Mouse (Mus musculus): ENCODE measurements around the gene Pigk.

- TF ChIP-seq CTCF (conservative IDR thresholded peaks at IDR 0.05; ENCODE audit: low read length): no peak
- no peak for TF ChIP-seq NANOG (IDR thresholded peaks at IDR 0.05; ENCODE audit: borderline replicate concordance, low read length)
These were observed 268.1 kb downstream of the Pigk start, which contains the start of gene St6galnac5 for GRCm38 (mm10) chr3:152981988-152982387.
